Mouse (Mus musculus): Measurements from ENCODE around the gene Tcf15. TPM values are rescaled to one million over a fixed set of nuclear protein-coding genes. Genes with fewer than 3 reads are reported as not detected.

Gene Tcf15
- total RNA-seq, 2 experiments from 2014 or later = 4.3 TPM; not detected in 1

Other genes starting within 250 kb of the Tcf15 start
- not detected in 2 replicates for gene Angpt4, start 232.4 kb upstream of the Tcf15 start, total RNA-seq (2014; fragmentation: Nextera tagmentation)
- not detected in 2 replicates for gene Angpt4, start 232.4 kb upstream of the Tcf15 start, total RNA-seq (2017)
- gene Fam110a, start 163.3 kb upstream of the Tcf15 start, total RNA-seq (2014; fragmentation: Nextera tagmentation) = 3.7 and 9.1 TPM in 2 replicates
- 0.50 and 1.6 TPM in 2 replicates for gene Fam110a, start 163.3 kb upstream of the Tcf15 start, total RNA-seq (2017)
- gene Slc52a3, start 147.1 kb upstream of the Tcf15 start, total RNA-seq (2014; fragmentation: Nextera tagmentation) = 0.42 and 1.4 TPM in 2 replicates
- gene Slc52a3, start 147.1 kb upstream of the Tcf15 start, total RNA-seq (2017) = 0.34 and 0.80 TPM in 2 replicates
- gene Scrt2, start 62.0 kb upstream of the Tcf15 start, total RNA-seq (2014; fragmentation: Nextera tagmentation) = not detected in 2 replicates
- gene Scrt2, start 62.0 kb upstream of the Tcf15 start, total RNA-seq (2017) = not detected in 2 replicates
- 2.2 and 2.6 TPM in 2 replicates for gene Srxn1, start 38.0 kb upstream of the Tcf15 start, total RNA-seq (2014; fragmentation: Nextera tagmentation)
- 5.8 and 14.0 TPM in 2 replicates for gene Srxn1, start 38.0 kb upstream of the Tcf15 start, total RNA-seq (2017)
- 109 and 165 TPM in 2 replicates for gene Csnk2a1, start 83.3 kb downstream of the Tcf15 start, total RNA-seq (2014; fragmentation: Nextera tagmentation)
- 158 and 161 TPM in 2 replicates for gene Csnk2a1, start 83.3 kb downstream of the Tcf15 start, total RNA-seq (2017)
- gene Tbc1d20, start 150.3 kb downstream of the Tcf15 start, total RNA-seq (2014; fragmentation: Nextera tagmentation) = 23.5 and 27.8 TPM in 2 replicates
- gene Tbc1d20, start 150.3 kb downstream of the Tcf15 start, total RNA-seq (2017) = 11.7 and 12.0 TPM in 2 replicates
- 120 and 125 TPM in 2 replicates for gene Rbck1, start 189.1 kb downstream of the Tcf15 start, total RNA-seq (2014; fragmentation: Nextera tagmentation)
- 50.3 and 57.0 TPM in 2 replicates for gene Rbck1, start 189.1 kb downstream of the Tcf15 start, total RNA-seq (2017)
- 1.0 TPM in 1 of 2 replicates, not detected in the other for gene Trib3, start 200.5 kb downstream of the Tcf15 start, total RNA-seq (2014; fragmentation: Nextera tagmentation)
- gene Trib3, start 200.5 kb downstream of the Tcf15 start, total RNA-seq (2017) = not detected in 2 replicates
- gene Nrsn2, start 233.1 kb downstream of the Tcf15 start, total RNA-seq (2014; fragmentation: Nextera tagmentation) = not detected in 2 replicates
- gene Nrsn2, start 233.1 kb downstream of the Tcf15 start, total RNA-seq (2017) = not detected in 2 replicates

All from megakaryocyte-erythroid progenitor cell, adult 5-6 weeks (primary cell).